Mouse (Mus musculus): Measurements from ENCODE around the gene Fbxo17. TPM values are rescaled to one million over a fixed set of nuclear protein-coding genes. Genes with fewer than 3 reads are reported as not detected.

Gene Fbxo17
- polyA plus RNA-seq, 1 experiment = 6.2 TPM

GRCm38 (mm10) chr7:28756079-28756478, 39.5 kb downstream of the Fbxo17 start, which contains the start of gene Ccer2:
Ccer2 (plus strand) TSS chr7:28756174.
- no peak for DNase-seq
- no peak within 1 kb of the TSS for H3K27ac ChIP-seq (ENCODE audit: control insufficient read depth, insufficient read depth, low read length)
- peaks cover 7% of the 10 kb centered on the region; the same call in 1 of the 2 replicates for H3K4me1 ChIP-seq (replicated peaks; ENCODE audit: control insufficient read depth, insufficient read depth, low read length)
- WGBS = 17% methylated on average over 17 of the region's 17 CpGs
- no peaks in the 10 kb centered on the region for H3K27me3 ChIP-seq (ENCODE audit: control insufficient read depth, insufficient read depth, low read length)
- H3K4me3 ChIP-seq (ENCODE audit: control insufficient read depth, insufficient read depth, low read length) = no peak within 1 kb of the TSS
- peaks cover 13% of the 10 kb centered on the region for H3K36me3 ChIP-seq (ENCODE audit: control insufficient read depth, insufficient read depth, low read length)
- TF ChIP-seq CTCF (IDR thresholded peaks at IDR 0.05; ENCODE audit: borderline replicate concordance, control insufficient read depth, extremely low read depth, insufficient read depth, low read length, poor library complexity) (no peak), POLR2A (IDR thresholded peaks at IDR 0.05; ENCODE audit: control insufficient read depth, extremely low read depth, insufficient read depth, low read length, poor library complexity) (no peak)

GRCm38 (mm10) chr7:28758623-28759022, 42.0 kb downstream of the Fbxo17 start:
- WGBS = 96% methylated on average over 13 of the region's 13 CpGs
- no peak overlapping the region for H3K27ac ChIP-seq (ENCODE audit: control insufficient read depth, insufficient read depth, low read length)
- H3K36me3 ChIP-seq (ENCODE audit: control insufficient read depth, insufficient read depth, low read length) = peaks cover 20% of the 10 kb centered on the region
- H3K4me3 ChIP-seq (ENCODE audit: control insufficient read depth, insufficient read depth, low read length) = no peak overlapping the region
- peaks cover 7% of the 10 kb centered on the region; the same call in 1 of the 2 replicates for H3K4me1 ChIP-seq (replicated peaks; ENCODE audit: control insufficient read depth, insufficient read depth, low read length)
- DNase-seq = no peak
- H3K27me3 ChIP-seq (ENCODE audit: control insufficient read depth, insufficient read depth, low read length) = no peaks in the 10 kb centered on the region
- TF ChIP-seq POLR2A (IDR thresholded peaks at IDR 0.05; ENCODE audit: control insufficient read depth, extremely low read depth, insufficient read depth, low read length, poor library complexity) = no peak
- TF ChIP-seq CTCF (IDR thresholded peaks at IDR 0.05; ENCODE audit: borderline replicate concordance, control insufficient read depth, extremely low read depth, insufficient read depth, low read length, poor library complexity) = no peak

GRCm38 (mm10) chr7:28761907-28762306, 45.3 kb downstream of the Fbxo17 start:
- no peak for TF ChIP-seq CTCF (IDR thresholded peaks at IDR 0.05; ENCODE audit: borderline replicate concordance, control insufficient read depth, extremely low read depth, insufficient read depth, low read length, poor library complexity)
- TF ChIP-seq POLR2A (IDR thresholded peaks at IDR 0.05; ENCODE audit: control insufficient read depth, extremely low read depth, insufficient read depth, low read length, poor library complexity) = no peak
- Histone ChIP-seq H3K36me3 (ENCODE audit: control insufficient read depth, insufficient read depth, low read length) (peaks cover 20% of the 10 kb centered on the region), H3K4me3 (ENCODE audit: control insufficient read depth, insufficient read depth, low read length) (no peak overlapping the region), H3K27ac (ENCODE audit: control insufficient read depth, insufficient read depth, low read length) (no peak overlapping the region), H3K27me3 (ENCODE audit: control insufficient read depth, insufficient read depth, low read length) (no peaks in the 10 kb centered on the region), H3K4me1 (replicated peaks; ENCODE audit: control insufficient read depth, insufficient read depth, low read length) (peaks cover 6% of the 10 kb centered on the region)
- no peak for DNase-seq
- WGBS = 98% methylated on average over 9 of the region's 9 CpGs

GRCm38 (mm10) chr7:28765211-28765610, 48.6 kb downstream of the Fbxo17 start:
- WGBS = 78% methylated on average over 6 of the region's 6 CpGs
- no peak for DNase-seq
- no peak overlapping the region for H3K27ac ChIP-seq (ENCODE audit: control insufficient read depth, insufficient read depth, low read length)
- TF ChIP-seq POLR2A (IDR thresholded peaks at IDR 0.05; ENCODE audit: control insufficient read depth, extremely low read depth, insufficient read depth, low read length, poor library complexity) (no peak), CTCF (IDR thresholded peaks at IDR 0.05; ENCODE audit: borderline replicate concordance, control insufficient read depth, extremely low read depth, insufficient read depth, low read length, poor library complexity) (no peak)
- no peaks in the 10 kb centered on the region for H3K27me3 ChIP-seq (ENCODE audit: control insufficient read depth, insufficient read depth, low read length)
- H3K36me3 ChIP-seq (ENCODE audit: control insufficient read depth, insufficient read depth, low read length) = peaks cover 11% of the 10 kb centered on the region
- peaks cover 16% of the 10 kb centered on the region for H3K4me1 ChIP-seq (replicated peaks; ENCODE audit: control insufficient read depth, insufficient read depth, low read length)
- H3K4me3 ChIP-seq (ENCODE audit: control insufficient read depth, insufficient read depth, low read length) = no peak overlapping the region

GRCm38 (mm10) chr7:28766173-28766879, 49.7 kb downstream of the Fbxo17 start, which contains the start of gene Sirt2:
Sirt2 (plus strand) TSS chr7:28766735.
- peaks cover 5% of the 10 kb centered on the region for H3K36me3 ChIP-seq (ENCODE audit: control insufficient read depth, insufficient read depth, low read length)
- H3K4me1 ChIP-seq (replicated peaks; ENCODE audit: control insufficient read depth, insufficient read depth, low read length) = peaks cover 16% of the 10 kb centered on the region
- DNase-seq = peak; percentile 96
- no peak within 1 kb of the TSS for H3K27ac ChIP-seq (ENCODE audit: control insufficient read depth, insufficient read depth, low read length)
- H3K4me3 ChIP-seq (ENCODE audit: control insufficient read depth, insufficient read depth, low read length) = peak within 1 kb of the TSS; percentile 74
- TF ChIP-seq POLR2A (IDR thresholded peaks at IDR 0.05; ENCODE audit: control insufficient read depth, extremely low read depth, insufficient read depth, low read length, poor library complexity) (no peak), CTCF (IDR thresholded peaks at IDR 0.05; ENCODE audit: borderline replicate concordance, control insufficient read depth, extremely low read depth, insufficient read depth, low read length, poor library complexity) (no peak)
- no peaks in the 10 kb centered on the region for H3K27me3 ChIP-seq (ENCODE audit: control insufficient read depth, insufficient read depth, low read length)
- 0% methylated on average over 45 of the region's 45 CpGs for WGBS

- TF ChIP-seq POLR2A (IDR thresholded peaks at IDR 0.05; ENCODE audit: control insufficient read depth, extremely low read depth, insufficient read depth, low read length, poor library complexity) = no peak
- no peak for TF ChIP-seq CTCF (IDR thresholded peaks at IDR 0.05; ENCODE audit: borderline replicate concordance, control insufficient read depth, extremely low read depth, insufficient read depth, low read length, poor library complexity)
- WGBS = 7% methylated on average over 14 of the region's 14 CpGs
- H3K4me1 ChIP-seq (replicated peaks; ENCODE audit: control insufficient read depth, insufficient read depth, low read length) = peaks cover 16% of the 10 kb centered on the region
- peak overlapping the region; percentile 35 for H3K4me3 ChIP-seq (ENCODE audit: control insufficient read depth, insufficient read depth, low read length)
- DNase-seq = no peak
- H3K36me3 ChIP-seq (ENCODE audit: control insufficient read depth, insufficient read depth, low read length) = no peaks in the 10 kb centered on the region
- no peaks in the 10 kb centered on the region for H3K27me3 ChIP-seq (ENCODE audit: control insufficient read depth, insufficient read depth, low read length)
- H3K27ac ChIP-seq (ENCODE audit: control insufficient read depth, insufficient read depth, low read length) = no peak overlapping the region
These were observed 50.3 kb downstream of the Fbxo17 start for GRCm38 (mm10) chr7:28766910-28767309.
